Mouse (Mus musculus) midbrain, embryonic 14.5 days (tissue): ENCODE measurements around the gene Il1rapl1. TPM values are rescaled to one million over a fixed set of nuclear protein-coding genes. Genes with fewer than 3 reads are reported as not detected.
A peak's percentile ranks its signal among the peaks of the same experiment; 100 is the strongest.
"Not testable (repeated sequence)": the region's sequence is repeated elsewhere in the genome, so short reads cannot be mapped to it uniquely, and the experiment has no call there.

Experiments
- ATAC-seq: fragments of 200-750 bp; cut with Nextera tagmentation; 2 replicates; pipeline ENCODE4 v1.8.0; 2017; ENCODE audit warnings: moderate number of reproducible peaks, moderate library complexity; ENCODE audit not compliant: low FRiP score, low TSS enrichment
- DNase-seq: peaks from one replicate; pipeline ENCODE4 v3.0.0-alpha.2; 2015
- H3K27ac ChIP-seq: fragments of 300-500 bp; sonication (generic); replicated peaks from 2 replicates; pipeline ENCODE4 v1.5.1; 2014; ENCODE audit warnings: mild to moderate bottlenecking, low read depth, low read length, moderate library complexity
- H3K27me3 ChIP-seq: fragments of 300-500 bp; sonication (generic); 2 replicates; pipeline ENCODE4 v1.6.1; 2014; ENCODE audit warnings: low read length, control low read depth, mixed read lengths; ENCODE audit not compliant: control insufficient read depth, insufficient read depth
- H3K36me3 ChIP-seq: fragments of 300-500 bp; sonication (generic); 2 replicates; pipeline ENCODE4 v1.6.1; 2014; ENCODE audit warnings: low read length, control low read depth; ENCODE audit not compliant: control insufficient read depth, insufficient read depth
- H3K4me1 ChIP-seq: fragments of 300-500 bp; sonication (generic); 2 replicates; pipeline ENCODE4 v1.6.1; 2014; ENCODE audit warnings: mild to moderate bottlenecking, antibody characterized with exemption, low read length, control low read depth; ENCODE audit not compliant: control insufficient read depth, insufficient read depth
- H3K4me2 ChIP-seq: fragments of 300-500 bp; sonication (generic); 2 replicates; pipeline ENCODE4 v1.6.1; 2014; ENCODE audit warnings: mild to moderate bottlenecking, low read length, moderate library complexity
- H3K4me3 ChIP-seq: fragments of 300-500 bp; sonication (generic); replicated peaks from 2 replicates; pipeline ENCODE4 v1.5.1; 2014; ENCODE audit warnings: low read depth, low read length
- H3K9ac ChIP-seq: fragments of 300-500 bp; sonication (generic); replicated peaks from 2 replicates; pipeline ENCODE4 v1.6.1; 2014; ENCODE audit warnings: mild to moderate bottlenecking, low read length, moderate library complexity
- H3K9me3 ChIP-seq: fragments of 300-500 bp; sonication (generic); 2 replicates; pipeline ENCODE4 v1.6.1; 2016; ENCODE audit warnings: low read length, control low read depth, mixed read lengths; ENCODE audit not compliant: control insufficient read depth
- WGBS: fragments of 180-500 bp; shearing (Covaris S2); extraction: QIAGEN DNeasy Blood & Tissue Kit; methylation state at CpG from one replicate; pipeline ENCODE4 v1.1.7; 2014; 5-methylcytosine and 5-hydroxymethylcytosine counted together
- polyA plus RNA-seq: library from polyadenylated mRNA; unstranded; fragments of >200 nt; fragmentation: Nextera tagmentation; extraction: Ambion mirVana; gene quantifications from 2 replicates; pipeline ENCODE4 v1.2.1, GENCODE M21; 2014

The Il1rapl1 gene
- polyA plus RNA-seq, 1 experiment from 2014 or later = 4.4 TPM

DNA sequence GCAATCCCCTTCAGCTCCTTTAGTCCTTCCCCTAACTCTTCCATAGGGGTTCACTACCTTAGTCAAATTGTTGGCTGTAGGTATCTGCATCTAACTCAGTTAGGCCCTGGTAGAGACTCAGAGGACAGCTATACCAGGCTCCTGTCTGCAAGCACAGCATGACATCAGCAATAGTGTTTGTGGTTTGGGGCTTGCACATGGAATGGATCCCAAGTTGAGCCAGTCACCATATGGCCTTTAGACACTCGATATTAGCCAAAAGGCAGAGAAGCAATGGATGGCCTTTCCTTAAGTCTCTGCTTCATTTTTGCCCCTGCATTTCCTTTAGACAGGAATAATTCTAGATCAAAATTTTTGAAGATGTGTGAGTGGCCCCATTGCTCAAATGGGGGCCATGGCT lies 632.0 kb downstream of the Il1rapl1 start:
- WGBS = 91% methylated on average over 1 of the region's 1 CpGs
- no peaks in the 10 kb centered on the region for H3K36me3 ChIP-seq
- H3K4me2 ChIP-seq = no peak overlapping the region
- H3K27ac ChIP-seq = no peak overlapping the region
- no peaks in the 10 kb centered on the region for H3K4me1 ChIP-seq
- no peak overlapping the region for H3K9ac ChIP-seq
- H3K9me3 ChIP-seq = no peaks in the 10 kb centered on the region
- no peak overlapping the region for H3K4me3 ChIP-seq
- no peaks in the 10 kb centered on the region for H3K27me3 ChIP-seq
- ATAC-seq (no peak), DNase-seq (no peak)

DNA sequence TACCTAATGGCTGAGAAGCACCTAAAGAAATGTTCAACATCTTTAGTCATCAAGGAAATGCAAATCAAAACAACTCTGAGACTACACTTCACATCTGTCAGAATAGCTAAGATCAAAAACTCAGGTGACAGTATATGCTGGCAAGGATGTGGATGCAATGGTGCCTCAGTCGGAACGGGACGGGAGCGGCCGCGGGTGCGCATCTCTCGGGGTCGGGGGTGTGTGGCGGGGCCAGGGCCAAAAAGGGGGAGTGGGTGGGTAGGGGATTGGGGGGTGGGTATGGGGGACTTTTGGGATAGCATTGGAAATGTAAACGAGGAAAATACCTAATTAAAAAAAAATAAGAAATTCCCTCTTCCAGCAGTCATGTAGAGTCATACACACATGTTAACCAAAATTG lies 877.3 kb downstream of the Il1rapl1 start:
- not testable (repeated sequence) for H3K36me3 ChIP-seq, H3K27ac ChIP-seq, H3K4me2 ChIP-seq, H3K9me3 ChIP-seq, H3K4me3 ChIP-seq, H3K27me3 ChIP-seq, H3K9ac ChIP-seq, H3K4me1 ChIP-seq, ATAC-seq
- WGBS = 88% methylated on average over 11 of the region's 11 CpGs
- DNase-seq = peak; percentile 91

DNA sequence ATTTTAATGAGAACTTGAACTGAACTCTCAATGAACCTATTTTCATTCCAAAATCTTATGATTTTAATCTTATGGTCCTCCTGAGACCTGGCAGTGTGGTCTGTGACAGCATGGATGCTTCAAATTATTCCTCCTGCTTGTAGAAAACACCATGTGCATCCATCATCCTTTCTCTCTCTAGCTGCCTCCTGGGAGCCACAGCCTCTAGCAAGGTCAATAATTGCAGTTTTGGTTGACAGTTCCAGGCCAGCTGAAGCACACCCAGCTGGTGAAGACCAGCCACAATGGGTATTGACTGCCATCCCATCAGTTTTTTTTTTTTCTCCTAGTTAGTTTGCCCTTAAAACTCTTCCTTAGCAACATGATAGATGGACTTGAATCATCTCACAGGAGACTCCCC lies 890.2 kb downstream of the Il1rapl1 start:
- Histone ChIP-seq H3K4me2 (no peak overlapping the region), H3K4me3 (no peak overlapping the region), H3K4me1 (no peaks in the 10 kb centered on the region), H3K9me3 (no peaks in the 10 kb centered on the region), H3K36me3 (no peaks in the 10 kb centered on the region), H3K27me3 (no peaks in the 10 kb centered on the region), H3K27ac (no peak overlapping the region), H3K9ac (no peak overlapping the region)
- ATAC-seq (no peak; the same call in 1 of the 2 replicates), DNase-seq (peak; percentile 34)

DNA sequence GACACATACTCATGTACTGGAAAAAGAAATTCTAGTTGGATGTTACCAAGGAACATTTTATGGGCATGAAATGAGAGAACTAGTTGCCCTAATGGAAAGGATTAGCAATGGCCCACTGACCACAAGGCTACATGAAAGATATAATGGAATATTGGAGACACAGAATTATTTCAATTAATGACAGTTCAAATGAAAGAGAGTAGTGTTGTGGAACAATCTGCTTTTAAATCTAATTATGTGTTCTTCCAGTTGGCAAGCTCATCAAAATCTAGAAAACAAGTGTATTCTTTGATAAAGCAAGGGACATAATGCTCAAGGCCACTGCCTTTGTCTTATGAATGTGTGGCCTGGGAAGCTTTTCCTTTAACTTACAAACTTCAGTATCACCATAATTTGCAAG lies 1113.1 kb downstream of the Il1rapl1 start:
- Histone ChIP-seq H3K36me3 (no peaks in the 10 kb centered on the region), H3K4me1 (no peaks in the 10 kb centered on the region), H3K9me3 (no peaks in the 10 kb centered on the region), H3K27ac (no peak overlapping the region), H3K4me2 (no peak overlapping the region), H3K4me3 (no peak overlapping the region), H3K9ac (no peak overlapping the region), H3K27me3 (no peaks in the 10 kb centered on the region)
- DNase-seq = no peak
- ATAC-seq = no peak

DNA sequence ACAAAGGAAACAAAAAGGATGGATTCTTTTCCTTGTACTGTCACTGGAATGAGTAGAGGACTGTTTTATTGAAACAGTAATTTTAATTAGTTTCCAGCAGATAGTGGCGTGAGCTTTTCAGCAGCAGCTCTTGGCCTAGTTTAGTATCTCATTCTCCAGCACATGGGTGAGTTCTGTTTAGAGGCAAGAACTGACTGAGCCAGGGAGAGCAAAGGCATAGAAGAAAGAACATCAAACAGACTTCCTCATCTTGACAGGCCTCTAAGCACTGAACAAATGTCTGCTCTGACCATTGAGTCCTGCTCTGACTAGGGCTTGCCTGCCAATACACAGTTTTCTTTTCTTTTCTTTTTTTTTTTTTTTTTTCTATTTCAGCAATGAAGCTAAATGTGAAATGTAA lies 1160.3 kb downstream of the Il1rapl1 start:
- 48% methylated on average over 1 of the region's 1 CpGs for WGBS

DNA sequence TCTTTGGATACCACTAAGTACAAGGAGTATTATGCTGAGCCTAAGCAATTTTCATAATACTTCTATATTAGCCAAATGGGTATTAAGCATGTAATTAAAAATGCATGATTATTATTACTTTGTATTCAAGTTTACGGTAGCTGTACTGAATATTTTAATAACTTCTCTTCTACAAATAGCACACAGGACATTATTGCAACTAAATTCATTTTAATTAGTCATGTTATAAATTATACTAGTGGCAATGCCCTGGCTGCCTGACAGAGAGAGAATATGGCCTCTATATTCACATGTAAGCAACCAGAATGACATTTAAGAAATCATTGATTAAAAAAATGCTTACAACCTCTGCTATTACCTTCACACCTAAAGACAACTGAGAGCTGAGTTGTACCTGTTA lies 1160.8 kb downstream of the Il1rapl1 start:
- H3K4me1 ChIP-seq = no peaks in the 10 kb centered on the region
- no peaks in the 10 kb centered on the region for H3K9me3 ChIP-seq
- WGBS = 82% methylated on average over 1 of the region's 1 CpGs
- no peak overlapping the region for H3K4me2 ChIP-seq
- no peaks in the 10 kb centered on the region for H3K27me3 ChIP-seq
- H3K4me3 ChIP-seq = no peak overlapping the region
- ATAC-seq = no peak
- no peak overlapping the region for H3K9ac ChIP-seq
- H3K27ac ChIP-seq = no peak overlapping the region
- no peak for DNase-seq
- no peaks in the 10 kb centered on the region for H3K36me3 ChIP-seq

More for the DNA sequence above, 1160.3 kb downstream of the Il1rapl1 start:
- Histone ChIP-seq H3K27me3 (no peaks in the 10 kb centered on the region), H3K4me1 (no peaks in the 10 kb centered on the region), H3K36me3 (no peaks in the 10 kb centered on the region), H3K9ac (no peak overlapping the region), H3K4me2 (no peak overlapping the region), H3K9me3 (no peaks in the 10 kb centered on the region), H3K4me3 (no peak overlapping the region), H3K27ac (no peak overlapping the region)
- no peak for DNase-seq
- no peak for ATAC-seq

DNA sequence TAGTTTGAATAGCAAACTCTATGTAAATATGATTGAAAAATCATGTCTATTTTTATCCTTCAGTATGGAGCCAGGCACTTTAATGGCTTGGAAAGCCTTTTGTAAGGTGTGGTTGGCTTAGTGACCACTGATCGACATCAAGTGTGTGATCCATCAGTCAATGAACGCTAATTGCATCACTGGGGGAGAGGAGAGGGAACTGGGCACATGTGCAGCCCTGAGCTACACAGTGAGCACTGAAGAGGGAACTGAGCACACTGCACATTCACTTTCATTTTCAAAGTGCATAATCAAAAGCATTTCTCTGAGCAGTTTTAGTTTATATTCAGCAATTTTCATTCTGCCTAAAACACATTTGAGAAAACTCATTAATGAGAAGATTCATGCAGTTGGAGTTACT lies 1164.5 kb downstream of the Il1rapl1 start:
- no peaks in the 10 kb centered on the region for H3K4me1 ChIP-seq
- H3K4me3 ChIP-seq = no peak overlapping the region
- no peaks in the 10 kb centered on the region for H3K27me3 ChIP-seq
- H3K9me3 ChIP-seq = no peaks in the 10 kb centered on the region
- H3K27ac ChIP-seq = no peak overlapping the region
- ATAC-seq (no peak), DNase-seq (no peak)
- H3K4me2 ChIP-seq = no peak overlapping the region
- no peaks in the 10 kb centered on the region for H3K36me3 ChIP-seq
- H3K9ac ChIP-seq = no peak overlapping the region
- 63% methylated on average over 2 of the region's 2 CpGs for WGBS

DNA sequence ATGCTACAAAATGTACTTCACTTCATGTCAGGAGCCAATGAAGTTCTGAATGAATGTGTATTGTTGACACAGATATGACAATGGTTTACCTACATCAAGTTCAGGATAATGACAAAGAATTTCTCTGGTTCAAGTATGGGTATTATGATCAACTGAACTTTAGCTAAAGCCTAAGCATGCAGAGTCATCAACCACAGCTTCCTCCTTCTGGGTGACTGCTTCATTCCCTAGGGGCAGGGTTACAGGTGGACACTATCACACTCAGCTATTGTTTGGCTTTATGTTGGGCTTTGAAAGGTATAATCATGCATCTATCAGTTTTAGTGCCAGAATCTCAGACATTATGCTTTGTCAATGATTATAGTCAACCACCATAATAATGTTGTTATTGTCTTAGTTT lies 1166.3 kb downstream of the Il1rapl1 start:
- H3K27me3 ChIP-seq = no peaks in the 10 kb centered on the region
- H3K36me3 ChIP-seq = no peaks in the 10 kb centered on the region
- ATAC-seq (no peak), DNase-seq (no peak)
- H3K9me3 ChIP-seq = no peaks in the 10 kb centered on the region
- H3K4me3 ChIP-seq = no peak overlapping the region
- H3K27ac ChIP-seq = no peak overlapping the region
- no peaks in the 10 kb centered on the region for H3K4me1 ChIP-seq
- H3K9ac ChIP-seq = no peak overlapping the region
- H3K4me2 ChIP-seq = no peak overlapping the region

DNA sequence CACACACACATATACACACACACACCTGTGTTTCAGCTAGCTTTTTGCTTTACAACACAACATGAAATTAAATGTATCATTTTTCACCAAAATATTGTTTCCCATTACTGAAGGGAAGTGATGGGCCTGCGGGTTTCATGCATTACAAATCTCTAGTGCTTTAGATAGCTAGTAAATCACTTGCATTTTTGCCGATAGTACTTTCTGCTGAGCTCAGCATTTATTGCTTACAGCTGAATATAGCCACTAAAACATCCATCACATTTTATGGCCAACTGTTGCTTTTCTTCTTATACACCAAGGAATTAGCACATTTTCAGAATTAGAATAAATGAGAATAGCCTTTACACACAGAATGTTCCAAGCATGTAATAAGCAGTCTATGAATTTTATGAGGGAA lies 1260.6 kb downstream of the Il1rapl1 start:
- Histone ChIP-seq H3K36me3 (no peaks in the 10 kb centered on the region), H3K9ac (no peak overlapping the region), H3K4me2 (no peak overlapping the region), H3K27ac (no peak overlapping the region), H3K4me1 (no peaks in the 10 kb centered on the region), H3K9me3 (no peaks in the 10 kb centered on the region), H3K27me3 (no peaks in the 10 kb centered on the region), H3K4me3 (no peak overlapping the region)
- WGBS = 87% methylated on average over 2 of the region's 2 CpGs
- no peak for ATAC-seq
- DNase-seq = no peak
